Mouse (Mus musculus): ENCODE measurements at regions not wholly inside any gene's neighbourhood (a gene's known extent, or its start where the extent isn't known, plus 50 kb on each side); places are given as distances from the start of the nearest gene placed in this dataset.

GRCm38 (mm10) chr2:75474509-75474908 is 184.6 kb upstream of the Hnrnpa3 start:
- peaks cover 8% of the 10 kb centered on the region; the same call in 1 of the 2 replicates for H3K27me3 ChIP-seq (ENCODE audit: insufficient read depth, low read length)
- no peak for TF ChIP-seq CTCF (IDR thresholded peaks at IDR 0.05; ENCODE audit: low read depth, low read length)
- TF ChIP-seq GATA2 (IDR thresholded peaks at IDR 0.05; ENCODE audit: borderline replicate concordance, low read depth, low read length) = no peak
- TF ChIP-seq POLR2AphosphoS5 (IDR thresholded peaks at IDR 0.05; ENCODE audit: insufficient replicate concordance, low read depth, low read length) = no peak
- no peak for TF ChIP-seq TAL1 (conservative IDR thresholded peaks at IDR 0.05; ENCODE audit: low read depth, low read length)
- TF ChIP-seq GATA1 (IDR thresholded peaks at IDR 0.05; ENCODE audit: borderline replicate concordance, low read length) = no peak
- ATAC-seq (ENCODE audit: extremely low read depth, insufficient number of reproducible peaks, low FRiP score, poor library complexity, severe bottlenecking) = no peak
- no peaks in the 10 kb centered on the region for H3K36me3 ChIP-seq (replicated peaks)
- no peak overlapping the region for H3K4me3 ChIP-seq (ENCODE audit: low read depth, low read length)
- no peaks in the 10 kb centered on the region for H3K9me3 ChIP-seq (replicated peaks)
- no peaks in the 10 kb centered on the region for H3K4me1 ChIP-seq (ENCODE audit: insufficient read depth, low read depth, low read length)
- DNase-seq (ENCODE audit: low spot score) = no peak

DNA sequence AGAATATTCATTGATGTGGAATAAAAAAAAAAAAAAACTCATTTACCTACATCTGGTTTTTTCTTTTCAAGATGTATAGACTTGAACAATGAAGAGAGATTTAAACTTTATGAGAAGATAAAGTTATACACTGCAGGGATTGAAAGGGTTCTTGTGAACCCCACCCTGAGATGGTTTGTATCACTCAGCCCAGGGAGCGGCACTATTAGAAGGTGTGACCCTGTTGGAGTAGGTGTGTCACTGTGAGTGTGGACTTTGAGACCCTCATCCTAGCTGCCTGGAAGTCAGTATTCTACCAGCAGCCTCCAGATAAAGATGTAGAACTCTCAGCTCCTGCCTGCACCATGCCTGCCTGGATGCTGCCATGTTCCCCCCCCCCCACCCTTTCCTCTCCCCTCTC is 182.7 kb upstream of the Hnrnpa3 start:
- H3K4me3 ChIP-seq (ENCODE audit: low read depth, low read length) = no peak overlapping the region
- DNase-seq (ENCODE audit: low spot score) = no peak
- peaks cover 2% of the 10 kb centered on the region; the same call in 1 of the 2 replicates for H3K27me3 ChIP-seq (ENCODE audit: insufficient read depth, low read length)
- H3K4me1 ChIP-seq (ENCODE audit: insufficient read depth, low read depth, low read length) = no peaks in the 10 kb centered on the region
- no peak for ATAC-seq (ENCODE audit: extremely low read depth, insufficient number of reproducible peaks, low FRiP score, poor library complexity, severe bottlenecking)
- TF ChIP-seq CTCF (IDR thresholded peaks at IDR 0.05; ENCODE audit: low read depth, low read length) (no peak), POLR2AphosphoS5 (IDR thresholded peaks at IDR 0.05; ENCODE audit: insufficient replicate concordance, low read depth, low read length) (no peak), TAL1 (conservative IDR thresholded peaks at IDR 0.05; ENCODE audit: low read depth, low read length) (no peak), GATA2 (IDR thresholded peaks at IDR 0.05; ENCODE audit: borderline replicate concordance, low read depth, low read length) (no peak), GATA1 (IDR thresholded peaks at IDR 0.05; ENCODE audit: borderline replicate concordance, low read length) (no peak)
- no peaks in the 10 kb centered on the region for H3K36me3 ChIP-seq (replicated peaks)
- no peaks in the 10 kb centered on the region for H3K9me3 ChIP-seq (replicated peaks)

DNA sequence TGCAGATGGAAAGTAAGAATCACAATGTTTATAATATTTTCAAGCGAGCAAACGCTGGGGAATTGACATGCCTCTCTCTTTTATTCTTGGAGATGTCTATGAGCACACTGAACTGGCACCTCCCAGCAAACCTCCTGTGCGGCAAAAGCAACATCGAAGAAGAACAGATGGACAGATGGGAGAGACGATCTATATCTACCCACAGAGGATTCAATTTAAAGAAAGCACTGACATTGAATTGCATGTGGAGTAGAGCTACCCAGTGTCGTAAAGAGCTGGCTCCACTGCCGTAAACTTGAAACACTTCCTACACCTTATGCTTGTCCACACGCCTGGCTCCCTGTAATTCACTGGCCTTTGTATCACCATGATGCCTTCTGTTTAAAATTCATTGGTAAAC is 182.0 kb upstream of the Hnrnpa3 start:
- no peak for TF ChIP-seq CTCF (IDR thresholded peaks at IDR 0.05; ENCODE audit: low read depth, low read length)
- TF ChIP-seq POLR2AphosphoS5 (IDR thresholded peaks at IDR 0.05; ENCODE audit: insufficient replicate concordance, low read depth, low read length) = no peak
- no peak for TF ChIP-seq GATA1 (IDR thresholded peaks at IDR 0.05; ENCODE audit: borderline replicate concordance, low read length)
- no peak for TF ChIP-seq TAL1 (conservative IDR thresholded peaks at IDR 0.05; ENCODE audit: low read depth, low read length)
- TF ChIP-seq GATA2 (IDR thresholded peaks at IDR 0.05; ENCODE audit: borderline replicate concordance, low read depth, low read length) = no peak
- Histone ChIP-seq H3K36me3 (replicated peaks) (no peaks in the 10 kb centered on the region), H3K4me3 (ENCODE audit: low read depth, low read length) (no peak overlapping the region), H3K4me1 (ENCODE audit: insufficient read depth, low read depth, low read length) (no peaks in the 10 kb centered on the region), H3K27me3 (ENCODE audit: insufficient read depth, low read length) (no peaks in the 10 kb centered on the region), H3K9me3 (replicated peaks) (no peaks in the 10 kb centered on the region)
- no peak for DNase-seq (ENCODE audit: low spot score)
- no peak for ATAC-seq (ENCODE audit: extremely low read depth, insufficient number of reproducible peaks, low FRiP score, poor library complexity, severe bottlenecking)

DNA sequence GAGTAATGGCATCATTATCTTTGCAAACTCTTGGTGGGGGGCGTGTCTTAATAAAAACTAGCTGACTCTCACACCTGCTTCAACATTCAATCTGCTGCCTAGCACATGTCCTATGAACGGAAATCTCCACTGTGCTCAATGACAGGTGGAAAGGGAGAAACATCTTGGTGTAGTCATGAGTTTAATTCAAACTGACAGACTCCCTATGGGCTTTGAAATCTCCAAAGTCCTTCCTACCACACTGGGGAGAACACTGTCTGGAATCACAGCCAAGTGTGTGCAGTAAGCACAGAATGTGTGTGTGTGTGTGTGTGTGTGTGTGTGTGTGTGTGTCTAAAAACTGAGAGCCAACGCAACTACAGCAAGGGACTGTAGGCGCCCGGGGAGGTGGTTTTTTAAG is 179.5 kb upstream of the Hnrnpa3 start:
- Histone ChIP-seq H3K36me3 (replicated peaks) (no peaks in the 10 kb centered on the region), H3K27me3 (ENCODE audit: insufficient read depth, low read length) (no peaks in the 10 kb centered on the region), H3K9me3 (replicated peaks) (no peaks in the 10 kb centered on the region), H3K4me1 (ENCODE audit: insufficient read depth, low read depth, low read length) (no peaks in the 10 kb centered on the region), H3K4me3 (ENCODE audit: low read depth, low read length) (no peak overlapping the region)
- TF ChIP-seq TAL1 (conservative IDR thresholded peaks at IDR 0.05; ENCODE audit: low read depth, low read length) (no peak), POLR2AphosphoS5 (IDR thresholded peaks at IDR 0.05; ENCODE audit: insufficient replicate concordance, low read depth, low read length) (no peak), GATA2 (IDR thresholded peaks at IDR 0.05; ENCODE audit: borderline replicate concordance, low read depth, low read length) (no peak), GATA1 (IDR thresholded peaks at IDR 0.05; ENCODE audit: borderline replicate concordance, low read length) (no peak), CTCF (IDR thresholded peaks at IDR 0.05; ENCODE audit: low read depth, low read length) (no peak)
- no peak for ATAC-seq (ENCODE audit: extremely low read depth, insufficient number of reproducible peaks, low FRiP score, poor library complexity, severe bottlenecking)
- no peak for DNase-seq (ENCODE audit: low spot score)

- ATAC-seq (ENCODE audit: extremely low read depth, insufficient number of reproducible peaks, low FRiP score, poor library complexity, severe bottlenecking) (no peak), DNase-seq (ENCODE audit: low spot score) (no peak)
- Histone ChIP-seq H3K36me3 (replicated peaks) (no peaks in the 10 kb centered on the region), H3K4me1 (ENCODE audit: insufficient read depth, low read depth, low read length) (no peaks in the 10 kb centered on the region), H3K4me3 (ENCODE audit: low read depth, low read length) (no peak overlapping the region), H3K9me3 (replicated peaks) (no peaks in the 10 kb centered on the region), H3K27me3 (ENCODE audit: insufficient read depth, low read length) (no peaks in the 10 kb centered on the region)
- TF ChIP-seq GATA1 (IDR thresholded peaks at IDR 0.05; ENCODE audit: borderline replicate concordance, low read length) (no peak), POLR2AphosphoS5 (IDR thresholded peaks at IDR 0.05; ENCODE audit: insufficient replicate concordance, low read depth, low read length) (no peak), CTCF (IDR thresholded peaks at IDR 0.05; ENCODE audit: low read depth, low read length) (no peak), GATA2 (IDR thresholded peaks at IDR 0.05; ENCODE audit: borderline replicate concordance, low read depth, low read length) (no peak), TAL1 (conservative IDR thresholded peaks at IDR 0.05; ENCODE audit: low read depth, low read length) (no peak)
These were observed 177.2 kb upstream of the Hnrnpa3 start for GRCm38 (mm10) chr2:75481863-75482262.

GRCm38 (mm10) chr2:75482484-75482883 is 176.6 kb upstream of the Hnrnpa3 start:
- no peaks in the 10 kb centered on the region for H3K9me3 ChIP-seq (replicated peaks)
- TF ChIP-seq CTCF (IDR thresholded peaks at IDR 0.05; ENCODE audit: low read depth, low read length) (no peak), GATA2 (IDR thresholded peaks at IDR 0.05; ENCODE audit: borderline replicate concordance, low read depth, low read length) (no peak), POLR2AphosphoS5 (IDR thresholded peaks at IDR 0.05; ENCODE audit: insufficient replicate concordance, low read depth, low read length) (no peak), GATA1 (IDR thresholded peaks at IDR 0.05; ENCODE audit: borderline replicate concordance, low read length) (no peak), TAL1 (conservative IDR thresholded peaks at IDR 0.05; ENCODE audit: low read depth, low read length) (no peak)
- no peaks in the 10 kb centered on the region for H3K4me1 ChIP-seq (ENCODE audit: insufficient read depth, low read depth, low read length)
- DNase-seq (ENCODE audit: low spot score) (no peak), ATAC-seq (ENCODE audit: extremely low read depth, insufficient number of reproducible peaks, low FRiP score, poor library complexity, severe bottlenecking) (no peak)
- H3K36me3 ChIP-seq (replicated peaks) = no peaks in the 10 kb centered on the region
- no peak overlapping the region for H3K4me3 ChIP-seq (ENCODE audit: low read depth, low read length)
- no peaks in the 10 kb centered on the region for H3K27me3 ChIP-seq (ENCODE audit: insufficient read depth, low read length)

Measured in G1E (cell line).